Mouse (Mus musculus) heart, adult 9 months (tissue): ENCODE results near the gene Crybg1.
"Not testable (repeated sequence)": the region's sequence is repeated elsewhere in the genome, so short reads cannot be mapped to it uniquely, and the experiment has no call there.

ENCODE experiments used
- DNase-seq, 2 experiments: peaks; one replicate each; pipeline ENCODE4 v3.0.0; 2022; ENCODE audit warnings: low spot score in 2 of 2

Crybg1 gene

DNA sequence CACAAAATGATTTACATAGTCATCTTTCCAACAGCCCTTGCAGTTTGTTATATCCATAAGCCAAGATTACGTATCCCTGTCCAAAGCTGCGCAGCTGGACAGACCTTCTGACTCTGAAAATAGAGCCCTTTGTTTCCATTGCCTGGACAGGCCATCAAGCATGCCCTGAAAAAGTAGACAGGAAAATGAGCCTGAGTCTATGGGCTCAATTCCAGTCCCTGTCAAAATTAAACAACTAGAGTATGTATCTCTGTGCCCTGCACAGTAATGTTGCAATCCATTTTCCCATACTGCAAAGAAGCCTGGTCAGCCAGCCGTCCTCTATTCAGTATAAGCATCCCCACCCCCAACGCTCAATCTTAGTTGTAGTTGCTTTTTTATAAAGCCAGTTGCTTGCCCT lies 141.8 kb downstream of the Crybg1 start:
- DNase-seq, result no peak

DNA sequence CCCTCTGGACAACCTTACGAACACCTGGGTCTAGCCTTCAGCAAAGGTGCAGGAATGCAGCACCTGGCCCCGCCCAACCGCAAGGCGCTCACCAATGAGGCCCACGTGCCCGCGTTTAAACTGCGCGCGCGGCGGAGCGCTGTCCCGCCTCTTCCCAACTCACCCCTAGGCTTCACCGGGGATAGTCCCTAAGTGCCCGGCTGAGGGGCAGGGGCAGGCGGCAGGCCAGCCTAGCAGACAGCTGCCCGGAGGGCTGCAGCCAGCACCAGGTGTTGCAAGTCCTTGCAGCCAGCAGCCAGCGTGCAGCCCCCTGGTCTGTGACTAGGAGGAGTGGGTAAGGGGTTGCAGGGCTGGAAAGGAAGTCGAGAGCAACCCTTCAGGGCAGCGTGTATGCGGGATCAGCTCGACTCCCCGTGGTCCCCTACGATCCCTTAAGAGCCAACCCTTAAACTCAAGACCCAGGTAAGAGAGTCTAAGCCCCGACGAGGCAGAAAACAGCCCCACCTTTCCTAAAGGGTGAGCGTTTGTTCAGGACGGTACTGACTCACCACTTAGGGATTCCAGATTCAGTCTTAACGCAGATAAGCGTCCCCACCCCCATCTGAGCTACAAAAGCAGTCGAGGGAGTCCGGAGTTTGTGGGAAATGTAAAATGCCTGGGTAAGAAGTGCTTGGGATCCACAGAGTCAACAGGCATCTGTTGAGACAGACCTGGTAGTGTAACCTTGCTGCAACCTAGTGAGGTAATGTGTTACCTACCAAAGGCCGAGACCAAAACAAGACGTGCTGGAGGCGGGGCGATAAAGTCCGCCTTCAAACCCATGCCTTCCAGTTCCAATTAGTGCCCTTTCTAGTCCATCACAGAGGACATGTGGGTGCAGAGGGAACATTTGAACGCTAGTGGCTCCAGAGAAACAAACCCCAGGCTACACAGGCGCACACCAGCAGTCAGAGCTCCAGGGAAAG lies 142.7 kb downstream of the Crybg1 start:
- DNase-seq, result no peak

DNA sequence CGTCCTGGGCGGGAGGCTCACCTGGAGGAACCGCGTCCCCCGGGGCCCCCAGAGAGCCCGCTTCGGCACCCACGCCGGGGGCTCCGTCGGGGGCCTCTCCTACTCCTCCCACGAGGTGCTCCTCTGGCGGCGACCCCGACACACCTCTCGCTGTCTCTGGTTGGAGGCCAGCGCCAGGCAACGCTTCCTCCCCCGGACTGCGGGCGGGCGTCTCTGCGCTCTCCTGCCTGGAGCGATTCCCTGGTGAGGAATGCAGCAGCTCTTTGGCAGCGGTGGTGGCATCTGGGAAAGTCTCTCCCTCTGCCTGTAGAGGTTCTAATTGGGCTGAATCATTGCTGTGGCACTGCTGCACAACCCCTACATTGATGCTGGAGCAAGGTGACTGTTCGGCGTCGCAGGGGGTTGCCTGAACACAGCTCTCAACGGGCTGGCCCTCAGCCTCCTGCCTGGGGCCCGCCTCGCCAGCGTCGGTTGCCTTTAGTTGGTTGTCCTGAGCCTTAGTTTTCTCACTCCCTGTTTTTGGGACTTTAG lies 144.4 kb downstream of the Crybg1 start:
- DNase-seq, result peak; percentile 16 to 17

DNA sequence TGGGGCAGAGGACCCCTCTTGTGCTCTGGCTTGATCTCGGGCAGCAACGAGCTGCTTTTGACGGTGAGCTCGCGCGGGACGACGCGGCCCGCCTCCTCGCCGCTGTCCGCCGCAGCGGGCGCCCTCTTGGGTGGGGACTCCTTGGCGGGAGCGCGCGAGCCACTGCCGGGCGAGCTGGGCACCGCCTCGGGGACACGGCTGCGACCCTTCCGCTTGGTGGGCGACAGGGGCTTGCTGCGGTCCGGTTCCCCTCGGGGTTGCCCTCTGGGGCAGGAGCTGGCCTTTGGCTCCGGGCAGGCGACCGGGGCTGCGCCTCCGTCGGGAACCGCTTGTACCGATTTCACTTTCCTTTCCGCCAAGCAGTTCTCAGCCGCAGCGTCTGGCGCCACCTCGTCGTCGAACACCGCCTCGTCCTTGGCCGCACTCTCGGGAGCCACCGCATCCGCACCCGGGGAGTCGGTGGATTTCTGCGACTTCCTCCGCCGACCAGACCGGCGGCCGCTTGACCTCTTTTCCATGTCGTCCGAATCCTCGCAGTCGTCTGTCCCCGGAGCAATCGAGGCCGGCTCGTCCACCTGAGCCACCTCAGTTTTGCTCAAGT lies 145.0 kb downstream of the Crybg1 start:
- DNase-seq, result peak; percentile 57 to 62

DNA sequence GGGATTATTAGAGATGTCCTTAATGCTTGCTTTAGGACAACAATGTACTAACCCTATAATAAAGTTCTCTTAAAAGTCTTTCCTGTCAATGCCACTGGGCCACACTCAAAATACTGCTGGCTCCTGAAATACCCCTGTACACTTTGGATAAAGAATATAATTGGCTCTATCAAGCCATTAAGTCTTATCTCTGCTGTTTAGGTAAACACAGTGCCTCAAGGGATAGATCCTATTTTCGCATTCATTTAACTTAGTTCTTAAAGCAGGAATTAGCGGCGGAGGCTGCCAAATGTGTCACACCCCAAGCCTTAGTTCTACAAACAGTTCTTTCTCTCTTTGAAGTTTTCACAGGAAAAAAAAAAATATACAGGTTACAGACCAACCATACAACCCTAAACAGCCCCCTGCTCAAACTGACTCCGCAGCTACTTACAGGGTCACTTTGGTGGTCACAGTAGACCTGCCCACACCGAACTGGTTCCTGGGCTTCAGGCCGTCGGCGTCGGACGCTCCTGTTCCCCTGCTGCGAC lies 145.6 kb downstream of the Crybg1 start:
- DNase-seq, result no peak

DNA sequence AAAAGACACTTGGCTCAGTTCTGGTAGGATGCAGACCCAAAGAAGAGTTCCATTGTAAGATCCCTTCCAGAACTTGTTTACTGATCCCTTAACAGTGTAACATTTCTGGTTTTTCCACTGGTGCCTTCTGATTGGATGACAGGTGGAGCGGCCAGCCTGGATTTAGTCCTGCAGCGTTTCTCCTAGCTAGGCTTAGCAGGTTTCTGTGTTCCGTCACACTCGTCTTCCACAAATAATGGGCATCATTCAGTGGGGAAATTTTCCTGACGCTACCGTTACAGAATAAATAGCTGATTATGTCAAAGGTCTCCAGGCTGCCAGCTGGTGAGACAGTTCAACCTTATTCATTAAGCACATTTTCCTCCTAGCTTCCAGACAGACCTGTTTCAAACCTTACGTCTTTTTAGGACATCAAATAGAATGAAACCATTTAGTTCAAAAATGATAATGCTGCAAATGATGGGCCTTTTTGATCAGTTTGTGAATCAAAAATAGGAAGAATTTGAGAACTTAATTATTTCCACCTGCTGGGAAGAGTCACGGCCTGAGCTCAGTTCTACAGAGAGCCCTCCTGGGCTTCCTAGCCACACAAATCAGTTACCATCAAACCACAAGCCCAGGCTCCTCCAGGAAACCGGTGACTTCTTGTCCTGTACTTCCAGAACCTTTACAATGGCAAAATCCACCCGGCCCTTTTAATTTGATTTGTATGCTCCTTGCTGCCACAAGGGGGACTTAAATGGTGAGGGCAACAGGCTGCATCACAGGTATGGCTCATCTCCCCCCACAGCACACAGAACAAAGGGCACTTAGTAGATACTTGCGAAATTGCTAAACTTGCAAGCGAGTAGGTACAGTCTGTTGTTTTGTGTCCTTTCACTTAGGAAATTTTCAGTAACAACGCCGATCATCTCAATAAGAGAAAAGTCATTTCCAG lies 146.4 kb downstream of the Crybg1 start:
- peak in 1 of 2 experiments; percentile 20 for DNase-seq

DNA sequence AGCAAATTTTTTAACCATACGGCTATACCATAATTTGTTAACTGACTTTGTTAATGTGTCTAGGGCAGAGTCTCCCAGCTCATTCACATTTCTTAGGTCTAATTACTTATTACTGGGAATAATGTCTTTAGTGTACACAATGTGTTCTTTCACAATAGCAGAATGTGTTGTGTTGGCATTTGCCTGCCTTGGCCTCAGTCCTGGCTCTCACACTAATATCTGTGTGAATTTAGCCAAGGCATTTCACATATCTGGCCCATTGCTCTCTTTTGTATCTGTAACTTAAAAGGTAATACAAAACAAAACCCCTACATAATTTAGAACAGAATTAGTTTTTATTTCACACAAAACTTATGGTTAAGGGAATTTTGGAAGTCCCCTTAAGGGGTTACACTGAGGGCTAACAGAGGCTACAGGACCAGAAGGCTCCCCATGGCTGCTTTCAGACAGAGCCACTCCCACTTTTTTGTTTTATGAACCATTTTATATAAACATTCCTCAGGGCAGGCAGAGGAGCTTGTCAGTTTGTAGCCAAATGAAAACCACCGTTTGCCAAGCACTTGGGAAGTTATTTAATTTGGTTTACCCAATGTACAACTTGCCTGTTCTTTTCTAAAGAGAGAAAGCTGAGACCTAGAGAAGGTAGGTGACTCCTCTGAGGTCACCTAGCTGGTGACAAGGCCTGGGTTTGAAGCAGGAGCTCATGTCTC lies 148.3 kb downstream of the Crybg1 start:
- no peak for DNase-seq

DNA sequence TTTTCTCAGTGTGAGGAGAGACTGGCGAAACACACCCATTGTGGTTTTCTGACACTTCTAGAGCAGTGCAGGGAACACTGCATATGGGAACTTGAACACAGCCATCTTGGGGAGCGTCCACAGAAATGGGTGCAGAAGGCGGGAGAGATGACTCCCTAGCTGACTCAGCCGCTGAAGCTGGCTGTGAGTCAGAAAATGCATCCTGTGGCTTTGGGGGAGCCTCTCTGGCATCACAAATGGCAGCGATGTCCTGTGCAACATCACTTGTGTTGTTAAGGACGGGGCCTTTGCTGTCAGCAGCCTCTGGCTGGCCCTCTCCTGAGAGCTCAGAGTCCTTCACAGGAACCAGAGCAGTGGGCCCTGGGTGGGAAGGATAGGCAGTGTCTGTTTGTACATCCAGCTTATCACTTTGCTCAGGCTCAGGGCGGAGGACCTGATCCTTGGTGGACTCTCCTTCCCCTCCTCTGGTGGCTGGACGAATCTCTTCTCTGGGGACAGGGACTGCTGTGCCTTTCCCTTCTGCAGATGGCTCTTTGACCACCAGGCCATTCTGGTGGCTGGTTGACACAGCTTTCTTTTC lies 150.1 kb downstream of the Crybg1 start:
- no peak for DNase-seq

DNA sequence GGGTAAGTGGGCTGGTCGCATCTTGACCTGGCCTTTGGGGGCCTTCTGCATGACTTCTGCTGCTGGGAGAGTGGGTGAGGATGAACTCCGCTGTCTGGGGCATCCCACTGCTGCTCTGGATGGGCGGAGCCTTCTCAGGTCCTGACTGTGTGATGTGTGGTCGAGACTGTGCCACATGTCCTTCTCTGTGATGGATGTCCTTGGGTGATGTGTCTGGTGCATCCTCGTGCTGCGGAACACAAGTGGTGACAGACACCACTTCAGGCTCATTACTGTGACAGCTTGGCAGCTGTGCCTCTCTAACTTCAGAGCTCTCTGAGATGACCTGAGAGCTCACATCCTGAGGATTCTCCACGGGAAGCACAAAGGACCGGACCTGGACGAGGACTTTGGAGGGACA lies 150.6 kb downstream of the Crybg1 start:
- DNase-seq, result no peak

DNA sequence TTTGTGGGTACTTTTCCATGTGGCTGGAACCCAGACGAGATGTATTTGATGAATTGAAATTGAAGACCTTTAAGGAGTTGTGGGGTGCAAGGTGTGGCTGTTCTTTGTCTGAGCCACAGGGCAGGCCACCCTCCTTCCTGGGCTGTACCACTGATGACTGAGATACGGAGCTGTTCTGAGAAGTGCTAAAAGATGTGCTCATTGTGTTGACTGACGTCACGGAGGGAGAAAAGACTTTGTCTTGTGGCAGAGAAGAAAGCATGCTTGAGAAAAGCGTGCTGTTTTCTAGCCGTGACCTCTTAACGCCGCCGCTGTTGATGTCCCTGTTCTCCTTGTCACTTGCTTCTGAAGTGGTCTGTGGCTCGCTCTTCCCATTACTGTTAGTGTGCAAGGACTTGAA lies 151.4 kb downstream of the Crybg1 start:
- DNase-seq, result no peak

DNA sequence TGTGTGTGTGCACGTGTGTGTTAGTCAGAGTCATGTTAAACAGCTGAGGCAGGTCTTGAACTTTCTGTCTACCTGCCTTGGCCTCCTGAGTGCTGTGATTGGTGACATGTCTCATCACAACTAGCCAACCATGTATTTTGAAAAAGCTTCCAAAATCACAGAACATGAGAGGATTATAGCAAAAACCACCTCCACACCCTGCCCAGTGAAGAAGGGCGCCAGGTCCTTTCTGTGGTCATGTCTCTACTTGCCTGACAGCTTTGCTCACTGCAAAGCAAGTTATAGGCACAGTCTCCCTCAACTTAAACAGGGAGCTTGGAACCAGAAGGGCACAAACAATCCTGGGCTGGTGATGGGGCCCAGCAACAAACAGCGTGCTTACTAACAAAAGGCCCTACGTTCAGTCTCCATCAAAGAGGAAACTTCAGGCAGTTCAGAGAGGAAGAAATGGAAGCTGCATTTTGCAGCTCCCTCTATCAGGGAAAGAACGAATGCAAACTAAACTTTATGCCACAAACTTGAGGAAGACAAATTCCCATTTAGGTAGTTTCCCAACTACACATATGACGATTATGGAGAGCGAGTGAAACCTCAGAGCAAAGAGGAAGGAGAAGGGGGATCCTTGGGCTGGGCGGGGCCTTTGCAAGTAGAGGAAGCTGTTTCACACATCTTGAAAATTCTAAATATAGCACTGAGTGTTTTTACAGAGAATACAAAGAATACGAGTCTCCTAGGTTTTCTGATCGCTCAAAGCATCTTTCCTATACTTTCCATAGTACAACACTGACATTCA lies 152.6 kb downstream of the Crybg1 start:
- peak in 1 of 2 experiments; percentile 18 for DNase-seq

DNA sequence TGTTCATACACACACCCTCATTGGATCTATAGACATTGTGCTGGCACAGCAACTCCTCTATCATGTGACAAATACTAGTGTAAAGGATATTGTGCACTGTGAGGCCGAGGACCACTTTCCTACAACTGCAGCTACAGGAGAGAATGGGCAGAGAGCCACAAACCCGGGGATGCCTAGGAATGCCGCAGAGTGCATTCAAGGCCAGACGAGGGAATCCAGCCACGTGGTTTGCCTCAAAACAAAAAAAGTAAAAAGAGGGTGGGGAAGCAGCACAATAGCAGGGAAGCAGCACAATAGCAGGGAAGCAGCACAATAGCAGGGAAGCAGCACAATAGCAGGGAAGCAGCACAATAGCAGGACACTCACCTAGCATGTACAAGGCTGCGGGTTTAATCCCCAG lies 155.5 kb downstream of the Crybg1 start:
- no peak for DNase-seq

DNA sequence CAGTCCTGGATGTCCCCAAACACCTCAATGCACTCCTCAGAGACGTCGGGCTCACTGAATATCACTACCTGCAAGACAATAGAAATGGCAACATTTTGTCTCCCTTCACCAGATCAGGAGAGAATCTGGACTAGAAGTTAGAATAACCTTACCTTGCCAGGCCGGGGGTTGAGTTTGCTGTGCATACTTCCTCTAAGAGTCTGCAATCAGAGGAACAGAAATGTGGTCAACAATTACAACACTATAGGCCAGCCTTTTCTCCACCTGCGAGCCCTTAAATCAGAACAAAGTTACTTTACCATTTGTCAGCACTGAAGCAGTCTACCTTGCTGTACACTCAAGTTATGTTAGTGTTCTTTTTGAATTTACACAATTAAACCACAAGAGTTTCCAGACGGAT lies 156.1 kb downstream of the Crybg1 start:
- DNase-seq, result no peak

DNA sequence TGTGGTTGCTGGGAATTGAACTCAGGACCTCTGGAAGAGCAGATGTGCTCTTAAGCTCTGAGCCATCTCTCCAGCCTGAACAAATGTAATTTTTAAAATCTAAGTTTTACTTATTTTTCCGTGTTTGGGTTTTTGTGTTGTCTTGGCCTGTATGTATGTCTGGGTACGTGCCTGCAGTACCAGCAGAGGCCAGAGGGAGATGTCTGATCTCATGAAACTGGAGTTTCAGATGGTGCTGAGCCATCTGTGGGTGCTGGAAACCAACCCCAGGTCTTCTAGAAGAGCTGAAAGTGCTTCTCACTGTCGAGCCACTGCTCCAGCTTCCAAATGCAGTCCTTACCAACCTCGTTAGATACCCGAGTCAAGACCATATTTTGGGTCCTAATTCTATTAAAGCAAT lies 157.4 kb downstream of the Crybg1 start:
- DNase-seq, result no peak

DNA sequence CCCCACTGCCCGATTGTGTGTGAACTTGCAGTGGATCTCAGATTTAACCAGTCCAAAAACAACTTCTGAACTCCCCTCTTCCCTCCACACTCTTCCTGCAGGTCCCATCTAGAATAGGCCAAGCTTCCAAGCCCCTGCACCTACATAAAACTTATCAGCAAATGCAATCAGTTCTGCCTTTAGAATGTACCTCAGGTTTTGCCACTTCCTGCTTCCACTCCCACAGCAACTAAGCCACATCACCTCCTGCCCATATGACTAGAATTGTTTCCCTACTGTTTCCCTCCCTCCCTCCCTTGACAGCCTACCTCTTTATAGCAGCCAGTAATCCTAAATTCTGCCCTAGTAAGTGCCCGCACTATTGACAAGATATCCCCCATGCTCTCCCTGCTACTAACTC lies 164.8 kb downstream of the Crybg1 start:
- no peak for DNase-seq

DNA sequence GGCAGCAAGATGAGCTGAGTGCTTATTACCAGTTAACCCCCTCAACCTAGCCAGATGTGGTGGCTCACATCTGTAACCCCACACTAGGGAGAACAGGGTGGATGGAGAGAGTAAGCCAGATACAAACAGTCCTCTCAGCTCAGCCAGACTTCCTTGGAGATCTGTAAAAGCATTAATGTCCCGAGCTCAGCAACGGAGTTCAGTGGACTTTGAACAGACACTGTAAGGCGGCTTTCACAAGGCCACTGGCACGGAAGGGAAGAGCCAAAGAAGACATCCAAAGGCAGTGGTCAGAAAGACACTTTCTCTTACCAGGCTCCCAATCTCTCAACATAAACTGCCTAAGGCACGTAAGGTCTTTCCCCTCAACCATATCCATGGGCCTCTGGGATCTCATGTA lies 165.4 kb downstream of the Crybg1 start:
- no peak for DNase-seq

DNA sequence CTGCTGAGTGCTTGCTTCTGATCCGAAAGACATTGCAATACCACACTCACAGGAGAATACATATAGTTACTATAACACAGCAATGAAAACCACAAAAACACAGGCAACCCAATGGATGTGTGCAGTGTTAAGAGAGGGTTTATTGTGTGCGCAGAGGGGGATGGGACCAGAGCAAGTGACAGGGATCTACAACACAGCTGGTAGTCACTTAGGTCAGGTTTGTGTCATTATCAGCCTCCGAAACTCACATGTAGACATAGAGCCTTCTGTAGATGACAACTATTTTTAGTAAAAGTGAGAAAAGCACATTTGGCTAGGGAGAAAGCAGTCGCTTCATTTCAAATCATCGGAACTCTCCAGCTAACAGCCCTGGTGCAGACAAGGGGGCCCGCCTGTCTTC lies 166.2 kb downstream of the Crybg1 start:
- DNase-seq, result no peak

DNA sequence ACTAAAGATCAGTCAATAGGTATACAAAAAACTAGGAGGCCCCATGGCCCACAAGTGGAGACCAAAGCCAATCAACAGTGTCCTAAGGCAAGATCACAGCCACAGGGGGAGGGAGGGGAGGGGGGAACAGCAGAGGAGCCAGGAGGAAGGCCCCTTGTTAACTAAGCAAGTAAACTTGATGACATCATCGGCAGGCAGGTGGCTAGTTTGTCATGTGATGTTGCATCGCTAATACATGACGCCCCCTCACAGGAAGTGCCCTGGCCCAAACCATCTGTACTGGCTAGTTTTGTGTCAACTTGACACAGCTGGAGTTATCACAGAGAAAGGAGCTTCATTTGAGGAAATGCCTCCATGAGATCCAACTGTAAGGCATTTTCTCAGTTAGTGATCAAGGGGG lies 167.9 kb downstream of the Crybg1 start:
- DNase-seq, result not testable (repeated sequence)

DNA sequence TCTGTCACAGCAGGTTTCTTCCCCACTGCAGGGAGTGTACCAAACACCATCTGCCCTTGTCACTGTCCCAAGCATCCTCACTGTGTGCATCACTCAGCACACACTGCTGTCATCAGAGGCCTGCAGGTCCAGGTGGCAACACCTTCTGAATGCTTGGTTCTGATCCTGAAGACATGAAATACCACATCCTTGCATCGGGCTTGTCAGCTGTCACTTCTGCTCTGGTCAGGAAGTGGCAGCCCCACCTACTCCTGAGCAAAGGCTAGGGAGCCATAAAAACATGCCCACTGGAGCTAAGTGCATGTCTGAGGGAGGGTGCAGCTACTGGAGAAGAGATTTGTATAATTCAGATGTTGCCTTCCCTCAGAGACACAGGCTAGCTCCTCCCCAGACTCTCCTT lies 168.6 kb downstream of the Crybg1 start:
- DNase-seq, result no peak

DNA sequence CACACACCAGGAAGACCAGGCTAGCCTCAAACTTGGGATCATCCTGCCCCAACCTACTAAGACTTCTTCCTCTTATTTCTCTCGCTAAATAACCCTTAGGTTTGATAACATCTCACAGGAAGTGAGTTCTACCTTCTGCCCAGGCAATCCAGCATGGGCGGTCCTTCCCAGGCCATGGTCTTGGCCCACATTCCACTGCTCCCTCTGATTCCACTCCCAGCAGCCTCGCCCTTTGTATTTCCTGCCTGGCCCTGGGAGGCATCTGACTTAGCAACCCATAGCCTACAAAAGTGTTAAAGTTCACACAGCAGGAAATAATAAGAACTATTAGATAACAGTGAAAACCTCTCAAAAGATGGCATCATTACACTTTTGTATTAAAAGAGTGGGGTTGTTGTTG lies 171.3 kb downstream of the Crybg1 start:
- peak; percentile 62 to 74 for DNase-seq
